Mouse (Mus musculus) spleen, adult 2 months (tissue): ENCODE measurements around the gene Abhd12b. TPM values are rescaled to one million over a fixed set of nuclear protein-coding genes. Genes with fewer than 3 reads are reported as not detected.

Experiments
- DNase-seq, 2 experiments: peaks; one replicate each; pipeline versions ENCODE4 v3.0.0 to v3.0.0-alpha.2; 2012 to 2021; ENCODE audit warnings: low spot score in 2 of 2, low read depth in 1 of 2
- H3K27ac ChIP-seq: fragments of 200-500 bp; 2 replicates; pipeline ENCODE4 v1.5.1; 2012; ENCODE audit warnings: low read length, inconsistent platforms; ENCODE audit not compliant: insufficient read depth
- H3K27me3 ChIP-seq: fragments of 200-500 bp; 2 replicates; pipeline ENCODE4 v1.6.1; 2012; ENCODE audit warnings: mild to moderate bottlenecking, moderate library complexity, low read length, inconsistent platforms; ENCODE audit not compliant: control insufficient read depth, insufficient read depth
- H3K36me3 ChIP-seq: fragments of 200-500 bp; 2 replicates; pipeline ENCODE4 v1.6.1; 2012; ENCODE audit warnings: mild to moderate bottlenecking, low read length, inconsistent platforms; ENCODE audit not compliant: control insufficient read depth, insufficient read depth
- H3K4me1 ChIP-seq: fragments of 200-500 bp; 2 replicates; pipeline ENCODE4 v1.6.1; 2011; ENCODE audit warnings: inconsistent platforms; ENCODE audit not compliant: control insufficient read depth, insufficient read depth, insufficient read length
- H3K4me3 ChIP-seq: fragments of 200-500 bp; 2 replicates; pipeline ENCODE4 v1.5.1; 2011; ENCODE audit warnings: mild to moderate bottlenecking, inconsistent platforms; ENCODE audit not compliant: insufficient read depth, insufficient read length; ENCODE audit errors: extremely low read depth
- CTCF ChIP-seq: fragments of 200-500 bp; IDR thresholded peaks from 2 replicates; pipeline ENCODE4 v1.5.1; 2011; ENCODE audit warnings: mild to moderate bottlenecking, inconsistent platforms; ENCODE audit not compliant: insufficient read depth, insufficient read length, insufficient replicate concordance; ENCODE audit errors: extremely low read depth
- POLR2A ChIP-seq: fragments of 200-500 bp; IDR thresholded peaks from 2 replicates; pipeline ENCODE4 v1.6.1; 2011; ENCODE audit warnings: low read depth, low read length, inconsistent platforms
- WGBS: fragments of 180-500 bp; shearing (Covaris S2); methylation state at CpG from one replicate; pipeline ENCODE4 v1.1.7; 2018; 5-methylcytosine and 5-hydroxymethylcytosine counted together
- polyA plus RNA-seq: library from polyadenylated mRNA; depleted of rRNA; stranded (reverse); fragments of >200 nt; gene quantifications from 2 replicates; pipeline ENCODE4 v1.2.3, GENCODE M21; 2012; rRNA removed

The Abhd12b gene
- polyA plus RNA-seq: not detected in 2 replicates

DNA sequence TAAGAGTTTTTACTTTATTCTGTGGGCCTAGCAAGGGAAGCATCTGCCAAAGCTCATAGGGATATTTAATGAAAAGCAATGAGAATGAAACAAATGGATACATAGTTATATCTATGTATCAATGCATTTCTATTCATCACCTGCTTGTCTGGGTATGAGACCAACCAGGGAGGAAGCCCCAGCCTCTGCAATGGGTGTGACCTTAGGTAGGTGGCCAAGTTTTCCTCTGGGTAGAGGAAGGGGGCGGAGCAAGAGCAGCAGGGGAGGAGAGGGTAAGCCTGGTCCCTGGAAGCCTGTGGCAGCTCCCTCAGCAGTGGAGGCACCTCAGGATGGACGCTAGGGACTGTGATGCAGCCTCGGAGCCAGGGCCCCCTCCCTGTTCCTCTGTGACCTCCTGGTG is at the start of gene Abhd12b:
Gene Abhd12b (plus strand): TSS at position 301 of the 400 bp plus-strand sequence.
- no peak for TF ChIP-seq CTCF
- no peak for TF ChIP-seq POLR2A
- Histone ChIP-seq H3K27ac (no peak within 1 kb of the TSS), H3K36me3 (no peaks in the 10 kb centered on the region), H3K4me3 (no peak within 1 kb of the TSS), H3K4me1 (peaks cover 2% of the 10 kb centered on the region; the same call in 1 of the 2 replicates), H3K27me3 (no peaks in the 10 kb centered on the region)
- 85% methylated on average over 3 of the region's 3 CpGs for WGBS
- no peak for DNase-seq

DNA sequence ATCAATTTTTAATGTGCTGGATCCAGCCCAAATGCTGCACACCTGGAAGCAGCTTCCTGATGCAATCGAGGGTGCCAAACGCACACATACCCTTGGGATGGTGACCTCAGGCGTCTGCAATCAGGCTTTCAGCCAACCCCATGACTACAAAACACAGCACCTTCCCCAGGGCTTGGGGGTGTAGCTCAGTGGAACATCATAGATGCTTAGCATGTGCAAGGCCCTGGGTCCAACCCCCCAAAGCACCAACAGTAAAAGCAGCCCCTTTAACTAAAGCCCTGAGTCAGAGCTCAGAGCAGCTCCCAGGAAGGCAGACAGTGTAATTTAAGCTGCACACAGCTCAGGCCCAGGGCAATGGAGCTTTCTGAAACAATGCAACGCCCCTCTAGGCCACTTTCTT is 49.7 kb upstream of the Abhd12b start:
- H3K4me3 ChIP-seq: no peak overlapping the region
- no peaks in the 10 kb centered on the region for H3K27me3 ChIP-seq
- peaks cover 16% of the 10 kb centered on the region for H3K4me1 ChIP-seq
- 64% methylated on average over 4 of the region's 4 CpGs for WGBS
- no peak overlapping the region for H3K27ac ChIP-seq
- TF ChIP-seq POLR2A (no peak), CTCF (no peak)
- no peak for DNase-seq
- H3K36me3 ChIP-seq: peaks cover 3% of the 10 kb centered on the region; the same call in 1 of the 2 replicates

DNA sequence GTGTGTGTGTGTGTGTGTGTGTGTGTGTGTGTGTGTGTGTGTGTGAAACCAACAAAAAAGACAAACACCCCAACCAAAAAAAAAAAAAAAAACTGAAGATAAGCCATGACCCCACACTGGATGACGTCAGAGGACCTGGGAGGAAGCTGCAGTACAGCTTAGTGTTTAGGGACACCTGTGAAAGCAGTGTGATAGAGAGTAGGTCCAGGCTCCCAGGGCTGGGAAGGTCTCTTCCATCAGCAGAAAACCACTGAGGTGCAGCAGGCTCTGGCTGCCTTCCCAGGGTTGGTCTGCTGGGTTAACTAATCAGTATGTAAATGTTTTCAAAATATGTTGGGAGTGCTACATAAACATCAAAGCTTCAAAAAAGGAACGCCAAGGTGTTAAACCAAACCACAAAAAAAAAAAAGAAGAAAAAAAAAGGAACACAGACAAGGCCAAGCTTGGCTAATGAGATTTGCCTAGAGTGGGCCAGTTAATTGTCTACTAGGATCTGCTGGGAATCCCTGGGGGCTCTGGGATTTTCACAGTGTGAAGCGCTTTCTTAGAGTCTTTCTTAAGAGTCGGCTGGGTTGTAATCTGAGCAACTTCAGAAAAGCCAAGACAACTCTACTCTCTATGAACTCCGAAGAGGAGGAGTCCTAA is 49.0 kb upstream of the Abhd12b start:
- TF ChIP-seq CTCF: no peak
- TF ChIP-seq POLR2A: no peak
- no peak overlapping the region for H3K4me3 ChIP-seq
- peaks cover 3% of the 10 kb centered on the region; the same call in 1 of the 2 replicates for H3K36me3 ChIP-seq
- 57% methylated on average over 5 of the region's 5 CpGs for WGBS
- DNase-seq: no peak
- H3K4me1 ChIP-seq: peaks cover 17% of the 10 kb centered on the region
- H3K27me3 ChIP-seq: no peaks in the 10 kb centered on the region
- H3K27ac ChIP-seq: no peak overlapping the region

DNA sequence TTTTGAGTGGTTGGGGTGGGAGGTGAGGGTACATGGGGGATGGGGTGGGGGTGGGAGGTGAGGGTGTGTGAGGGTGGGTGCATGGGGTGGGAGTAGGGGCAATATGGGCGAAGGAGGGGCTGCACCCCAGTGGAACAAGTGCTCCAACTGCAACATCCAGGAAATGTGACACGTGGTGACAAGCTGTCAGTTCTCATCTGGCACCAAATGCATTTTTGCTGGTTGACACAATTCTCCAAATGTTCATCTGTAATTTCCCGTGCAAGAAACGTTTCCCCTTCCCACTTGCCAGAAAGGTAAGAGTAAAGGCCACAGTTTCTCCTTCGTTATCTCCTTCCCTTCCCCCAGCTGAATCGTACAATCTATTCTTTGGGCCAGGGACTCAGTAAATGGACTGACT is 48.1 kb upstream of the Abhd12b start:
- no peak for TF ChIP-seq POLR2A
- TF ChIP-seq CTCF: no peak
- 71% methylated on average over 6 of the region's 6 CpGs for WGBS
- H3K4me1 ChIP-seq: peaks cover 23% of the 10 kb centered on the region
- H3K36me3 ChIP-seq: peaks cover 2% of the 10 kb centered on the region; the same call in 1 of the 2 replicates
- no peak for DNase-seq
- H3K27me3 ChIP-seq: no peaks in the 10 kb centered on the region
- H3K27ac ChIP-seq: no peak overlapping the region
- no peak overlapping the region for H3K4me3 ChIP-seq

DNA sequence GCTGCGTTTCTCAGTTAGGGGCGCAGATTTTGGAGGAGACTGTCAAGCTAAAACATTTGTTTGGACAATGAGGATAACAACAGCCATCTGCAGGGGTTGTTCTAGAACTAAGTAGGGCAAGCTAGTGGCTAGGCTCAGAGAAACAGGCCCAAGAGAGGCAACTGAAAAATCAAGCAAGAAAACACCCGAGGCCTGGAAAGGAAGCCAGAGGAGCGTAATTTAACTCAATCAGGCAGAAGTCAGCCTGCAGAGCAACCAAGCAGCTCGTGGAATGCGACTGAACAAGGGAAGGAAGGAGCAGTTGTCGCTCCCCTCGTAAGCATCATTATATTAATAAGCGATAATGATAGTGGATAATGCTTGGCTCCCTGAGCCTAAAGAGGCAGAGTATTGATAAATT is 47.4 kb upstream of the Abhd12b start:
- WGBS: 81% methylated on average over 9 of the region's 9 CpGs

DNA sequence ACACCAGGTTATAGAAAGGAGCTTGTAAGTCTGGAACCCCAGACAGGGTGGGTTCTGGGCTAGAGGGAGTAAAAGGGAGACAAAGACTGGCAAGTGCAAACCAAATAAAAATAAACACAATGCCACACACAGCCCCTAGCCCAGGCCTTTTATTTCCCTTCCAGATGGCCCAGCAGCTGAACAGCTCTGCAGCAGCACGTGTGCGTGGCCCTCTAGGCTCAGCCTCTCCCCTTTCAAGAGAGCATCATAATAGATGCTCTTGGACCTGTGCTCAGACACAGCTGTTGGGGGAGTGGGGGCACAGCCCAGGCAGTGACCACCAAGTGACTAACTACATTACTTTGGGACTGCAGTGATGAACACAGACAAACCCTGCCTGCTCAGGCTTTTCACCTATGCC is 45.8 kb upstream of the Abhd12b start:
- no peak overlapping the region for H3K27ac ChIP-seq
- DNase-seq: no peak
- peaks cover 23% of the 10 kb centered on the region for H3K4me1 ChIP-seq
- WGBS: 57% methylated on average over 2 of the region's 2 CpGs
- H3K36me3 ChIP-seq: no peaks in the 10 kb centered on the region
- no peaks in the 10 kb centered on the region for H3K27me3 ChIP-seq
- no peak overlapping the region for H3K4me3 ChIP-seq
- TF ChIP-seq CTCF (no peak), POLR2A (no peak)

More for the DNA sequence above, 47.4 kb upstream of the Abhd12b start:
- Histone ChIP-seq H3K27ac (no peak overlapping the region), H3K4me3 (no peak overlapping the region), H3K36me3 (no peaks in the 10 kb centered on the region), H3K27me3 (no peaks in the 10 kb centered on the region), H3K4me1 (peaks cover 23% of the 10 kb centered on the region)
- DNase-seq: no peak
- TF ChIP-seq POLR2A (no peak), CTCF (no peak)

DNA sequence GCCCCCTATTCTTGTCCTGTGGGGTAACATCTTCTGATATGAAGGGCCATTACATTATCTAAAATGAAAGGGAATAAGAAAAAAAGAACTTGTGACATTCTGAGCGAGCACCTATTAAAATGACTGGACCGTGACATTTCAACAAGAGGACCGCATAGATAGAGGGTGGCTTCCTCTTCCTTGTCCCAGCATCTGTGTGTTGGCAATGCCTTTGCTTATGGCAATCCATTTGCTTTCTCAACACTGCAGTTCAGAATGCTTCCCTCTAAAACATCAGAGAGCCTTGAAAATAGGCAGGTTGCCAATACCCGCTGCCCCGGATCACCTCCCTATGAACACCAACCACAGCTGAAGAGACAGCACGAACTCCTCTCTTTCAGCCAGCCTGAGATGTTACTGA is 44.0 kb upstream of the Abhd12b start:
- no peak overlapping the region for H3K4me3 ChIP-seq
- H3K27ac ChIP-seq: no peak overlapping the region
- TF ChIP-seq POLR2A (no peak), CTCF (no peak)
- H3K27me3 ChIP-seq: no peaks in the 10 kb centered on the region
- no peak for DNase-seq
- H3K36me3 ChIP-seq: no peaks in the 10 kb centered on the region
- peaks cover 18% of the 10 kb centered on the region for H3K4me1 ChIP-seq
- WGBS: 27% methylated on average over 6 of the region's 6 CpGs
